Mouse (Mus musculus) ES-E14 (cell line): Measurements from ENCODE around the gene BC024978. TPM values are rescaled to one million over a fixed set of nuclear protein-coding genes. Genes with fewer than 3 reads are reported as not detected.

ENCODE experiments used
- DNase-seq: peaks from one replicate; pipeline ENCODE4 v3.0.0-alpha.2; 2013; ENCODE audit warnings: low read depth, low spot score
- H3K27ac ChIP-seq: 2 replicates; pipeline ENCODE4 v1.5.1; 2012; ENCODE audit warnings: low read depth, mild to moderate bottlenecking, low read length, moderate library complexity, mixed read lengths; ENCODE audit not compliant: poor library complexity, insufficient read depth, severe bottlenecking
- H3K36me3 ChIP-seq: 2 replicates; pipeline ENCODE4 v1.6.1; 2012; ENCODE audit warnings: mild to moderate bottlenecking, low read length, moderate library complexity, mixed read lengths; ENCODE audit not compliant: control insufficient read depth, poor library complexity, insufficient read depth, severe bottlenecking
- H3K4me1 ChIP-seq, 2 experiments: fragments of 150-350 bp in 1 of 2; sonication (generic) in 1 of 2; 2 replicates each; pipeline ENCODE4 v1.6.1; 2012; ENCODE audit warnings: low read length in 2 of 2, mild to moderate bottlenecking in 1 of 2, mixed read lengths in 1 of 2; ENCODE audit not compliant: control insufficient read depth in 2 of 2, insufficient read depth in 2 of 2, poor library complexity in 1 of 2
- H3K4me3 ChIP-seq, 2 experiments: fragments of 150-350 bp in 1 of 2; sonication (generic) in 1 of 2; 2 replicates each; pipeline ENCODE4 v1.5.1; 2012; ENCODE audit warnings: low read length in 2 of 2, low read depth in 1 of 2, mild to moderate bottlenecking in 1 of 2, mixed read lengths in 1 of 2; ENCODE audit not compliant: insufficient read depth in 1 of 2, poor library complexity in 1 of 2, severe bottlenecking in 1 of 2
- H3K9ac ChIP-seq: 2 replicates; pipeline ENCODE4 v1.6.1; 2012; ENCODE audit warnings: low read depth, mild to moderate bottlenecking, low read length, mixed read lengths; ENCODE audit not compliant: poor library complexity, insufficient read depth, severe bottlenecking
- H3K9me3 ChIP-seq: fragments of 150-350 bp; sonication (generic); 2 replicates; pipeline ENCODE4 v1.6.1; 2012; ENCODE audit warnings: low read depth, mild to moderate bottlenecking, low read length; ENCODE audit not compliant: control insufficient read depth, insufficient read depth
- CHD2 ChIP-seq: IDR thresholded peaks from 2 replicates; pipeline ENCODE4 v1.6.1; 2014; ENCODE audit warnings: mild to moderate bottlenecking, low read depth, low read length, inconsistent platforms
- HCFC1 ChIP-seq: IDR thresholded peaks from 2 replicates; pipeline ENCODE4 v1.6.1; 2012; ENCODE audit warnings: low read length, inconsistent platforms, borderline replicate concordance; ENCODE audit not compliant: insufficient read depth
- MAFK ChIP-seq: IDR thresholded peaks from 2 replicates; pipeline ENCODE4 v1.6.1; 2014; ENCODE audit warnings: mild to moderate bottlenecking, low read depth, low read length, inconsistent platforms; ENCODE audit not compliant: insufficient read depth
- ZC3H11A ChIP-seq: IDR thresholded peaks from 2 replicates; pipeline ENCODE4 v1.6.1; 2012; ENCODE audit warnings: low read depth, mild to moderate bottlenecking, inconsistent platforms, low read length, borderline replicate concordance
- ZNF384 ChIP-seq: IDR thresholded peaks from 2 replicates; pipeline ENCODE4 v1.6.1; 2012; ENCODE audit warnings: low read depth, low read length, inconsistent platforms
- in situ Hi-C, 2 experiments: fragments of 600-800 bp; cut with MboI; formaldehyde crosslinking; loops; one replicate each; pipeline ENCODE4 v1.15.1; 2025; ENCODE audit warnings: low sequenced_read_pairs in 2 of 2, inconsistent platforms in 1 of 2; ENCODE audit not compliant: unreplicated experiment in 2 of 2
- total RNA-seq: library from RNA; depleted of rRNA; stranded (reverse); fragments of 300-350 nt; gene quantifications from 2 replicates; pipeline ENCODE4 v1.2.3, GENCODE M21; 2012

BC024978 gene
- total RNA-seq, 1 experiment = 12.0 TPM

- Histone ChIP-seq H3K4me1 (peaks cover 8 to 17% of the 10 kb centered on the region in 2 experiments), H3K36me3 (peaks cover 16% of the 10 kb centered on the region), H3K9ac (peak within 1 kb of the TSS; percentile 74; the same call in 1 of the 2 replicates), H3K4me3 (peak within 1 kb of the TSS; percentile 56 to 83), H3K27ac (peak within 1 kb of the TSS; percentile 83), H3K9me3 (no peaks in the 10 kb centered on the region)
- no peak for DNase-seq
- in situ Hi-C loops = no loop called here
- TF ChIP-seq CHD2 (no peak), MAFK (no peak), ZNF384 (no peak), ZC3H11A (no peak), HCFC1 (no peak)
These were observed 14.5 kb upstream of the BC024978 start, which contains the start of the genes Gm21983 and Mia for GRCm38 (mm10) chr7:27180837-27181695. TSS of gene Gm21983 (minus strand) at chr7:27181086. TSS of gene Mia (minus strand) at chr7:27181157.

- H3K9me3 ChIP-seq = no peaks in the 10 kb centered on the region
- no peak overlapping the region for H3K9ac ChIP-seq
- peaks cover 8 to 17% of the 10 kb centered on the region in 2 experiments for H3K4me1 ChIP-seq
- no peak for TF ChIP-seq ZC3H11A
- TF ChIP-seq MAFK = no peak
- no peak for TF ChIP-seq ZNF384
- no peak overlapping the region for H3K4me3 ChIP-seq
- DNase-seq = no peak
- H3K36me3 ChIP-seq = peaks cover 28% of the 10 kb centered on the region
- H3K27ac ChIP-seq = no peak overlapping the region
- in situ Hi-C loops = no loop called here
These were observed 13.1 kb upstream of the BC024978 start for GRCm38 (mm10) chr7:27182498-27182897.

- H3K4me1 ChIP-seq = peaks cover 6 to 27% of the 10 kb centered on the region in 2 experiments
- in situ Hi-C loops = no loop called here
- no peak overlapping the region for H3K4me3 ChIP-seq
- DNase-seq = peak; percentile 78
- H3K36me3 ChIP-seq = peaks cover 49% of the 10 kb centered on the region
- no peak overlapping the region for H3K9ac ChIP-seq
- no peak for TF ChIP-seq MAFK
- 0 out of 2 replicates have a peak, but pooled peaks have one; percentile 18 for TF ChIP-seq ZC3H11A
- no peak for TF ChIP-seq HCFC1
- peak; percentile 37; the same call in 1 of the 2 replicates for TF ChIP-seq CHD2
- TF ChIP-seq ZNF384 = peak; percentile 44; the same call in 1 of the 2 replicates
- no peaks in the 10 kb centered on the region for H3K9me3 ChIP-seq
- H3K27ac ChIP-seq = no peak overlapping the region
These were observed 10.6 kb upstream of the BC024978 start for GRCm38 (mm10) chr7:27184964-27185363.

GRCm38 (mm10) chr7:27185986-27186385 is 9.6 kb upstream of the BC024978 start:
- Histone ChIP-seq H3K4me3 (no peak overlapping the region), H3K4me1 (peaks cover 0 to 21% of the 10 kb centered on the region in 2 experiments; a peak in 3 of 4 replicates), H3K9me3 (no peaks in the 10 kb centered on the region), H3K27ac (no peak overlapping the region), H3K36me3 (peaks cover 59% of the 10 kb centered on the region), H3K9ac (no peak overlapping the region)
- no peak for DNase-seq
- TF ChIP-seq MAFK (no peak), ZNF384 (no peak), HCFC1 (no peak), ZC3H11A (no peak), CHD2 (no peak)
- in situ Hi-C loops = no loop called here
